Mouse (Mus musculus): Measurements from ENCODE around the gene Mcl1. TPM values are rescaled to one million over a fixed set of nuclear protein-coding genes. Genes with fewer than 3 reads are reported as not detected.

The Mcl1 gene
- polyA plus RNA-seq, 1 experiment from 2014 or later: 54.1 TPM

- H3K4me1 ChIP-seq: peaks cover 29% of the 10 kb centered on the region
- H3K36me3 ChIP-seq: no peaks in the 10 kb centered on the region
- no peak overlapping the region for H3K4me3 ChIP-seq (replicated peaks)
- 85% methylated on average over 6 of the region's 6 CpGs for WGBS
- H3K9ac ChIP-seq: no peak overlapping the region
- no peak overlapping the region for H3K4me2 ChIP-seq
- H3K27me3 ChIP-seq (replicated peaks): no peaks in the 10 kb centered on the region
- H3K27ac ChIP-seq: no peak overlapping the region
- ATAC-seq (ENCODE audit: insufficient read depth, low FRiP score, low read depth): no peak
- H3K9me3 ChIP-seq: no peaks in the 10 kb centered on the region
These were observed 22.1 kb downstream of the Mcl1 start for GRCm38 (mm10) chr3:95680673-95681072.

GRCm38 (mm10) chr3:95681365-95681764, 22.8 kb downstream of the Mcl1 start:
- WGBS: 39% methylated on average over 11 of the region's 11 CpGs
- Histone ChIP-seq H3K9ac (no peak overlapping the region), H3K4me1 (peaks cover 24% of the 10 kb centered on the region), H3K4me2 (no peak overlapping the region), H3K4me3 (replicated peaks) (no peak overlapping the region), H3K36me3 (no peaks in the 10 kb centered on the region), H3K27ac (no peak overlapping the region), H3K27me3 (replicated peaks) (no peaks in the 10 kb centered on the region), H3K9me3 (no peaks in the 10 kb centered on the region)
- no peak for ATAC-seq (ENCODE audit: insufficient read depth, low FRiP score, low read depth)

GRCm38 (mm10) chr3:95682878-95683277, 24.3 kb downstream of the Mcl1 start:
- H3K36me3 ChIP-seq: no peaks in the 10 kb centered on the region
- H3K27ac ChIP-seq: no peak overlapping the region
- H3K4me3 ChIP-seq (replicated peaks): no peak overlapping the region
- ATAC-seq (ENCODE audit: insufficient read depth, low FRiP score, low read depth): no peak
- no peak overlapping the region for H3K9ac ChIP-seq
- H3K4me2 ChIP-seq: no peak overlapping the region
- H3K9me3 ChIP-seq: no peaks in the 10 kb centered on the region
- peaks cover 32% of the 10 kb centered on the region for H3K4me1 ChIP-seq
- WGBS: 61% methylated on average over 5 of the region's 5 CpGs
- H3K27me3 ChIP-seq (replicated peaks): no peaks in the 10 kb centered on the region

- H3K27ac ChIP-seq: no peak overlapping the region
- H3K27me3 ChIP-seq (replicated peaks): no peaks in the 10 kb centered on the region
- peaks cover 40% of the 10 kb centered on the region for H3K4me1 ChIP-seq
- 51% methylated on average over 7 of the region's 8 CpGs for WGBS
- no peaks in the 10 kb centered on the region for H3K9me3 ChIP-seq
- no peak overlapping the region for H3K9ac ChIP-seq
- ATAC-seq (ENCODE audit: insufficient read depth, low FRiP score, low read depth): no peak
- H3K4me3 ChIP-seq (replicated peaks): no peak overlapping the region
- H3K36me3 ChIP-seq: no peaks in the 10 kb centered on the region
- no peak overlapping the region for H3K4me2 ChIP-seq
These were observed 26.3 kb downstream of the Mcl1 start for GRCm38 (mm10) chr3:95684846-95685245.

GRCm38 (mm10) chr3:95685301-95685700, 26.7 kb downstream of the Mcl1 start:
- Histone ChIP-seq H3K9ac (no peak overlapping the region), H3K9me3 (no peaks in the 10 kb centered on the region), H3K4me2 (no peak overlapping the region), H3K27ac (no peak overlapping the region), H3K27me3 (replicated peaks) (no peaks in the 10 kb centered on the region), H3K4me1 (peaks cover 40% of the 10 kb centered on the region), H3K36me3 (no peaks in the 10 kb centered on the region), H3K4me3 (replicated peaks) (no peak overlapping the region)
- WGBS: 74% methylated on average over 4 of the region's 4 CpGs
- no peak for ATAC-seq (ENCODE audit: insufficient read depth, low FRiP score, low read depth)

- H3K4me3 ChIP-seq (replicated peaks): no peak overlapping the region
- no peaks in the 10 kb centered on the region for H3K9me3 ChIP-seq
- 68% methylated on average over 2 of the region's 2 CpGs for WGBS
- H3K27ac ChIP-seq: no peak overlapping the region
- peaks cover 38% of the 10 kb centered on the region for H3K4me1 ChIP-seq
- no peaks in the 10 kb centered on the region for H3K36me3 ChIP-seq
- ATAC-seq (ENCODE audit: insufficient read depth, low FRiP score, low read depth): no peak
- H3K27me3 ChIP-seq (replicated peaks): no peaks in the 10 kb centered on the region
- no peak overlapping the region for H3K4me2 ChIP-seq
- H3K9ac ChIP-seq: no peak overlapping the region
These were observed 27.1 kb downstream of the Mcl1 start for GRCm38 (mm10) chr3:95685701-95686100.

- Histone ChIP-seq H3K9me3 (no peaks in the 10 kb centered on the region), H3K27ac (peak overlapping the region; percentile 95; the same call in 1 of the 2 replicates), H3K9ac (no peak overlapping the region), H3K27me3 (replicated peaks) (no peaks in the 10 kb centered on the region), H3K4me3 (replicated peaks) (peak overlapping the region; percentile 50), H3K4me2 (peak overlapping the region; percentile 92), H3K4me1 (peaks cover 36% of the 10 kb centered on the region), H3K36me3 (no peaks in the 10 kb centered on the region)
- WGBS: 49% methylated on average over 10 of the region's 10 CpGs
- no peak for ATAC-seq (ENCODE audit: insufficient read depth, low FRiP score, low read depth)
These were observed 28.0 kb downstream of the Mcl1 start for GRCm38 (mm10) chr3:95686492-95687167.

- no peaks in the 10 kb centered on the region for H3K27me3 ChIP-seq (replicated peaks)
- peak overlapping the region; percentile 95 for H3K27ac ChIP-seq
- WGBS: 10% methylated on average over 4 of the region's 4 CpGs
- H3K9me3 ChIP-seq: no peaks in the 10 kb centered on the region
- peak overlapping the region; percentile 29; the same call in 1 of the 2 replicates for H3K9ac ChIP-seq
- H3K4me1 ChIP-seq: peaks cover 36% of the 10 kb centered on the region
- no peaks in the 10 kb centered on the region for H3K36me3 ChIP-seq
- peak overlapping the region; percentile 92 for H3K4me2 ChIP-seq
- H3K4me3 ChIP-seq (replicated peaks): peak overlapping the region; percentile 50
- peak; percentile 5; the same call in 1 of the 2 replicates for ATAC-seq (ENCODE audit: insufficient read depth, low FRiP score, low read depth)
These were observed 28.6 kb downstream of the Mcl1 start for GRCm38 (mm10) chr3:95687168-95687523.

GRCm38 (mm10) chr3:95687524-95688421, 29.2 kb downstream of the Mcl1 start, which contains the start of gene Adamtsl4:
TSS of gene Adamtsl4 (minus strand) at chr3:95687917.
- Histone ChIP-seq H3K27me3 (replicated peaks) (no peaks in the 10 kb centered on the region), H3K36me3 (no peaks in the 10 kb centered on the region), H3K4me1 (peaks cover 36% of the 10 kb centered on the region), H3K9me3 (no peaks in the 10 kb centered on the region), H3K9ac (peak within 1 kb of the TSS; percentile 29), H3K27ac (peak within 1 kb of the TSS; percentile 95), H3K4me3 (replicated peaks) (peak within 1 kb of the TSS; percentile 50), H3K4me2 (peak within 1 kb of the TSS; percentile 92)
- peak; percentile 51 for ATAC-seq (ENCODE audit: insufficient read depth, low FRiP score, low read depth)
- 4% methylated on average over 50 of the region's 50 CpGs for WGBS

GRCm38 (mm10) chr3:95689171-95689915, 30.8 kb downstream of the Mcl1 start:
- no peak for ATAC-seq (ENCODE audit: insufficient read depth, low FRiP score, low read depth)
- no peaks in the 10 kb centered on the region for H3K27me3 ChIP-seq (replicated peaks)
- H3K4me1 ChIP-seq: peaks cover 29% of the 10 kb centered on the region
- peak overlapping the region; percentile 49; the same call in 1 of the 2 replicates for H3K27ac ChIP-seq
- H3K4me3 ChIP-seq (replicated peaks): no peak overlapping the region
- no peaks in the 10 kb centered on the region for H3K9me3 ChIP-seq
- no peak overlapping the region for H3K4me2 ChIP-seq
- no peak overlapping the region for H3K9ac ChIP-seq
- H3K36me3 ChIP-seq: no peaks in the 10 kb centered on the region
- WGBS: 19% methylated on average over 11 of the region's 11 CpGs

GRCm38 (mm10) chr3:95689940-95690339, 31.4 kb downstream of the Mcl1 start:
- Histone ChIP-seq H3K27ac (peak overlapping the region; percentile 49; the same call in 1 of the 2 replicates), H3K27me3 (replicated peaks) (no peaks in the 10 kb centered on the region), H3K9me3 (no peaks in the 10 kb centered on the region), H3K4me3 (replicated peaks) (no peak overlapping the region), H3K9ac (no peak overlapping the region), H3K4me1 (peaks cover 25% of the 10 kb centered on the region), H3K36me3 (no peaks in the 10 kb centered on the region), H3K4me2 (no peak overlapping the region)
- WGBS: 23% methylated on average over 2 of the region's 2 CpGs
- ATAC-seq (ENCODE audit: insufficient read depth, low FRiP score, low read depth): no peak

Measured in stomach, embryonic 15.5 days (tissue).